Mouse (Mus musculus): ENCODE results near the gene Cdkl4.

DNA sequence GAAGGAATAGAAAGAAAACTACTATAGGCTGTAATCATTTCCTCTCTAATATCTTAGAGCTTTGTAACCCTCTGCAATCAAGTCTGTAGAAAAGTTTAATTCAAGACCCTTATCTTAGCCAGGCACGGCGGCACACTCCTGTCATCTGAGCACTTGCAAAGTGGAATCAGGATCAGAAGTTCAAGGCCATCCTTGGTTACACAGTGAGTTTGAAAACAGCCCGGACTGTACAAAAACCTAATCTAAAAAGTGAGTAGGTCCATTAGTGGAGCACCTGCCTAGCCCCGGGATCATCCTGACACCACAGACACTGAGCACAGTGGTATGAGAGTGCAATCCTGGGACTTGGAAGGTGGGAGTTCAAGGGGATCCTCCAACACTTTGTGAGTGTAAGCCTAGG lies 84.8 kb downstream of the Cdkl4 start:
- TF ChIP-seq POLR2A (IDR thresholded peaks at IDR 0.05; ENCODE audit: low read depth, low read length) (no peak), CTCF (IDR thresholded peaks at IDR 0.05; ENCODE audit: borderline replicate concordance, insufficient read depth, low read length) (no peak)

All from embryonic fibroblast, embryonic 13.5 days (primary cell).